Mouse (Mus musculus): ENCODE results near the gene Prrc2a.

DNA sequence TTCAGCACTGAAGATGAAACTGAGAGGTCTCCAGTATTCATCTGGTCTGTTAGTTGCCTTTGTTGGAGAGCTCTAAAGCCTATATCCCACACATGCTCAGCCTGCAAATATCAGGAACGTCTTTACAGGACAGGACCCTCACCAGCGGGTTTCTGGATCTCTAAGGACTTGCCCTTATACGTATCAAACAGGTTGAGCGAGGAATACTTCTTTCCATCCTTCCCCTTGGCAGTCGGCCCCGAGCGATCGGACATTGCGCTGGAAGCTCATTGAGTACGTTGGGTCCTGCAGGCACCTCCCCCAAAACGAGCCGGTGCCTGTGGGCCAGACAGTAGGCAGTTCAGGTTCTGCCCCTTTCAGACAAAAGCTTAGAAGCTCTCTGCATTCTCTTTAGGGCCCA, 2.0 kb downstream of the Prrc2a start:
- no peak for TF ChIP-seq POLR2A (IDR thresholded peaks at IDR 0.05; ENCODE audit: control insufficient read depth, extremely low read depth, insufficient read depth, low read length, poor library complexity)
- TF ChIP-seq CTCF (IDR thresholded peaks at IDR 0.05; ENCODE audit: borderline replicate concordance, control insufficient read depth, extremely low read depth, insufficient read depth, low read length, poor library complexity): no peak
